Mouse (Mus musculus): ENCODE results near the gene Olfr555. TPM values are rescaled to one million over a fixed set of nuclear protein-coding genes. Genes with fewer than 3 reads are reported as not detected.

Olfr555 gene
- polyA plus RNA-seq, 1 experiment = not detected

- no peak overlapping the region for H3K27ac ChIP-seq (ENCODE audit: insufficient read depth, low read length)
- no peaks in the 10 kb centered on the region for H3K4me1 ChIP-seq (ENCODE audit: control insufficient read depth, insufficient read depth, low read length)
- TF ChIP-seq POLR2A (IDR thresholded peaks at IDR 0.05; ENCODE audit: extremely low read depth, insufficient read depth, low read length) (no peak), CTCF (IDR thresholded peaks at IDR 0.05; ENCODE audit: extremely low read depth, insufficient read depth, low read length) (no peak)
- no peak overlapping the region for H3K4me3 ChIP-seq (ENCODE audit: insufficient read depth, low read length)
These were observed 23.3 kb downstream of the Olfr555 start for GRCm38 (mm10) chr7:102681916-102682315.

GRCm38 (mm10) chr7:102686944-102687501, 28.4 kb downstream of the Olfr555 start, which contains the start of gene Trim68:
Trim68 (minus strand) TSS chr7:102687327.
- Histone ChIP-seq H3K4me3 (ENCODE audit: insufficient read depth, low read length) (peak within 1 kb of the TSS; percentile 86), H3K4me1 (ENCODE audit: control insufficient read depth, insufficient read depth, low read length) (no peaks in the 10 kb centered on the region), H3K27ac (ENCODE audit: insufficient read depth, low read length) (peak within 1 kb of the TSS; percentile 70)
- no peak for TF ChIP-seq POLR2A (IDR thresholded peaks at IDR 0.05; ENCODE audit: extremely low read depth, insufficient read depth, low read length)

DNA sequence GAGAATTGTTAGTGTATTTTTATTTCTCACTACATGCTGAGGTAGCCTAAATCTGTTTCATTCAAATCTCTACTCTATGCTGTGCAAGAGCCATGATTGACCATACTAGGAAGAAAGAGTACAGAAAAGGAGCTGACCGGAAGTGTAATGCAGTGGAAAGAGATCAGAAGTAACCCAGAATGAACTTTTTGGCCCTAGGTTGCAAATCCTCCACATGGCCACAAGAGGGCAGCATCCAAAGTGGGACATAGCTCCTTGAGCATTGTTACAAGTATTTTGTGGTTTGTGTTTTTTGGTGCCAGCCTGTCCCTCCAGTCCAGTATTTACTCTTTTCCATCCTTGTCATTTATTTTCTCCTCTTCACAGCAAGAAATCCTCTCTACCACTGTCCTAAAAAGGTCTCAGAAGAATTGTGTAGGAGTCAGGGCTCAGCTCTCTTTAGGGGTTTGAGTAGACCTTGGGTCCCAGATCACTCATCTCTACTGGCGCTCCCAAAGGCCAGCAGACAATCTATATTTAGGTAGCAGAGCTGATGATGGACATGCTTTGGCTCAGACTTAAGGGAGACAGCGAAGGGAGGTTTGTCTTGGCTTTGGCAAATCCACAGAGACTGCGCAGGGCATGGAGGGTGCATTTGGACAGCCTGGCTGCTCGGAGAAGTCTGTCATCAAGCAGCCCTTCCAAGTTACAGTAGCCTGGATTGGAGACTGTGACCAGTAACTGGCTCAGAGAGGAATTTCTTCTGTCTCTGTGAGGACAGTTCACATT, 36.9 kb downstream of the Olfr555 start, which contains the start of gene Olfr557:
TSS of gene Olfr557 (plus strand) at position 553 of the 768 bp plus-strand sequence.
- TF ChIP-seq POLR2A (IDR thresholded peaks at IDR 0.05; ENCODE audit: extremely low read depth, insufficient read depth, low read length) (no peak), CTCF (IDR thresholded peaks at IDR 0.05; ENCODE audit: extremely low read depth, insufficient read depth, low read length) (peak; percentile 76)
- H3K4me1 ChIP-seq (ENCODE audit: control insufficient read depth, insufficient read depth, low read length) = no peaks in the 10 kb centered on the region
- no peak within 1 kb of the TSS for H3K4me3 ChIP-seq (ENCODE audit: insufficient read depth, low read length)
- no peak within 1 kb of the TSS for H3K27ac ChIP-seq (ENCODE audit: insufficient read depth, low read length)

GRCm38 (mm10) chr7:102698461-102698860, 39.8 kb downstream of the Olfr555 start:
- Histone ChIP-seq H3K27ac (ENCODE audit: insufficient read depth, low read length) (no peak overlapping the region), H3K4me3 (ENCODE audit: insufficient read depth, low read length) (no peak overlapping the region), H3K4me1 (ENCODE audit: control insufficient read depth, insufficient read depth, low read length) (no peaks in the 10 kb centered on the region)
- no peak for TF ChIP-seq CTCF (IDR thresholded peaks at IDR 0.05; ENCODE audit: extremely low read depth, insufficient read depth, low read length)
- no peak for TF ChIP-seq POLR2A (IDR thresholded peaks at IDR 0.05; ENCODE audit: extremely low read depth, insufficient read depth, low read length)

GRCm38 (mm10) chr7:102701915-102702314, 43.3 kb downstream of the Olfr555 start, which contains the start of gene Olfr558:
Olfr558 (plus strand) TSS chr7:102702215.
- Histone ChIP-seq H3K27ac (ENCODE audit: insufficient read depth, low read length) (no peak within 1 kb of the TSS), H3K4me1 (ENCODE audit: control insufficient read depth, insufficient read depth, low read length) (no peaks in the 10 kb centered on the region), H3K4me3 (ENCODE audit: insufficient read depth, low read length) (no peak within 1 kb of the TSS)
- no peak for TF ChIP-seq CTCF (IDR thresholded peaks at IDR 0.05; ENCODE audit: extremely low read depth, insufficient read depth, low read length)
- no peak for TF ChIP-seq POLR2A (IDR thresholded peaks at IDR 0.05; ENCODE audit: extremely low read depth, insufficient read depth, low read length)

Other genes starting within 250 kb of the Olfr555 start
- 11.0 and 12.5 TPM in 2 replicates for gene Rrm1, start 217.1 kb upstream of the Olfr555 start, polyA plus RNA-seq (2012; rRNA removed)
- gene Olfr543, start 177.1 kb upstream of the Olfr555 start, polyA plus RNA-seq (2012; rRNA removed) = not detected in 2 replicates
- gene Olfr544, start 170.5 kb upstream of the Olfr555 start, polyA plus RNA-seq (2012; rRNA removed) = not detected in 2 replicates
- gene Olfr545, start 159.2 kb upstream of the Olfr555 start, polyA plus RNA-seq (2012; rRNA removed) = not detected in 2 replicates
- gene Olfr547, start 124.1 kb upstream of the Olfr555 start, polyA plus RNA-seq (2012; rRNA removed) = not detected in 2 replicates
- gene Olfr548-ps1, start 117.9 kb upstream of the Olfr555 start, polyA plus RNA-seq (2012; rRNA removed) = not detected in 2 replicates
- not detected in 2 replicates for gene Olfr549, start 109.0 kb upstream of the Olfr555 start, polyA plus RNA-seq (2012; rRNA removed)
- gene Trim21, start 93.3 kb upstream of the Olfr555 start, polyA plus RNA-seq (2012; rRNA removed) = 2.1 and 2.3 TPM in 2 replicates
- 0.09 and 0.10 TPM in 2 replicates for gene Olfr550, start 87.4 kb upstream of the Olfr555 start, polyA plus RNA-seq (2012; rRNA removed)
- gene Olfr551, start 66.9 kb upstream of the Olfr555 start, polyA plus RNA-seq (2012; rRNA removed) = not detected in 2 replicates
- not detected in 2 replicates for gene Olfr552, start 61.1 kb upstream of the Olfr555 start, polyA plus RNA-seq (2012; rRNA removed)
- not detected in 2 replicates for gene Olfr553, start 40.6 kb upstream of the Olfr555 start, polyA plus RNA-seq (2012; rRNA removed)
- not detected in 2 replicates for gene Olfr554, start 20.4 kb upstream of the Olfr555 start, polyA plus RNA-seq (2012; rRNA removed)
- not detected in 2 replicates for gene Olfr556, start 6.1 kb downstream of the Olfr555 start, polyA plus RNA-seq (2012; rRNA removed)
- 15.8 and 16.8 TPM in 2 replicates for gene Trim68, start 28.5 kb downstream of the Olfr555 start, polyA plus RNA-seq (2012; rRNA removed)
- 0.09 and 0.10 TPM in 2 replicates for gene Olfr557, start 37.1 kb downstream of the Olfr555 start, polyA plus RNA-seq (2012; rRNA removed)
- 0.40 and 0.47 TPM in 2 replicates for gene Olfr558, start 43.4 kb downstream of the Olfr555 start, polyA plus RNA-seq (2012; rRNA removed)
- not detected in 2 replicates for gene Olfr33, start 60.2 kb downstream of the Olfr555 start, polyA plus RNA-seq (2012; rRNA removed)
- gene Olfr559, start 68.7 kb downstream of the Olfr555 start, polyA plus RNA-seq (2012; rRNA removed) = not detected in 2 replicates
- 0.23 and 0.36 TPM in 2 replicates for gene Olfr560, start 100.5 kb downstream of the Olfr555 start, polyA plus RNA-seq (2012; rRNA removed)
- 4.7 TPM in 2 replicates for gene Olfr78, start 100.6 kb downstream of the Olfr555 start, polyA plus RNA-seq (2012; rRNA removed)
- 0.08 TPM in 1 of 2 replicates, not detected in the other for gene Olfr561, start 112.4 kb downstream of the Olfr555 start, polyA plus RNA-seq (2012; rRNA removed)
- not detected in 2 replicates for gene Olfr564, start 144.7 kb downstream of the Olfr555 start, polyA plus RNA-seq (2012; rRNA removed)
- not detected in 2 replicates for gene Olfr566, start 199.9 kb downstream of the Olfr555 start, polyA plus RNA-seq (2012; rRNA removed)
- not detected in 2 replicates for gene Olfr568, start 218.3 kb downstream of the Olfr555 start, polyA plus RNA-seq (2012; rRNA removed)
- gene Olfr569, start 232.1 kb downstream of the Olfr555 start, polyA plus RNA-seq (2012; rRNA removed) = not detected in 2 replicates
- gene Olfr570, start 235.8 kb downstream of the Olfr555 start, polyA plus RNA-seq (2012; rRNA removed) = not detected in 2 replicates

Data from cortical plate, adult 2 months (tissue).